Mouse (Mus musculus): ENCODE data around the gene Pex1.
"Not testable (repeated sequence)": the region's sequence is repeated elsewhere in the genome, so short reads cannot be mapped to it uniquely, and the experiment has no call there.

The Pex1 gene

GRCm38 (mm10) chr5:3644621-3645020 lies 48.8 kb downstream of the Pex1 start:
- no peak for DNase-seq (ENCODE audit: low read depth, low spot score)

GRCm38 (mm10) chr5:3645326-3645725 lies 49.5 kb downstream of the Pex1 start:
- no peak for DNase-seq (ENCODE audit: low read depth, low spot score)

- no peak for DNase-seq (ENCODE audit: low read depth, low spot score)
Observed at GRCm38 (mm10) chr5:3646539-3646938, 50.7 kb downstream of the Pex1 start.

- peak; percentile 30 for DNase-seq (ENCODE audit: low read depth, low spot score)
Observed at GRCm38 (mm10) chr5:3646991-3647707, 51.3 kb downstream of the Pex1 start.

- DNase-seq (ENCODE audit: low read depth, low spot score), result peak; percentile 81
Observed at GRCm38 (mm10) chr5:3647708-3648121, 51.8 kb downstream of the Pex1 start.

- no peak for DNase-seq (ENCODE audit: low read depth, low spot score)
Observed at GRCm38 (mm10) chr5:3648206-3648848, 52.5 kb downstream of the Pex1 start.

GRCm38 (mm10) chr5:3648849-3649210 lies 53.0 kb downstream of the Pex1 start:
- no peak for DNase-seq (ENCODE audit: low read depth, low spot score)

- no peak for DNase-seq (ENCODE audit: low read depth, low spot score)
Observed at GRCm38 (mm10) chr5:3650881-3651280, 55.0 kb downstream of the Pex1 start, which contains the start of gene Tmbim7. Gene Tmbim7 (plus strand): TSS chr5:3651181.

GRCm38 (mm10) chr5:3651621-3652020 lies 55.8 kb downstream of the Pex1 start:
- DNase-seq (ENCODE audit: low read depth, low spot score), result no peak

- not testable (repeated sequence) for DNase-seq (ENCODE audit: low read depth, low spot score)
Observed at GRCm38 (mm10) chr5:3652903-3653575, 57.2 kb downstream of the Pex1 start.

- no peak for DNase-seq (ENCODE audit: low read depth, low spot score)
Observed at GRCm38 (mm10) chr5:3653801-3654200, 57.9 kb downstream of the Pex1 start.

- no peak for DNase-seq (ENCODE audit: low read depth, low spot score)
Observed at GRCm38 (mm10) chr5:3657085-3657484, 61.2 kb downstream of the Pex1 start, which contains the start of gene Gatad1. Gene Gatad1 (minus strand): TSS chr5:3657185.

- DNase-seq (ENCODE audit: low read depth, low spot score), result no peak
Observed at GRCm38 (mm10) chr5:3665225-3665624, 69.4 kb downstream of the Pex1 start.

GRCm38 (mm10) chr5:3666585-3666984 lies 70.7 kb downstream of the Pex1 start:
- DNase-seq (ENCODE audit: low read depth, low spot score), result no peak

GRCm38 (mm10) chr5:3669938-3670554 lies 74.2 kb downstream of the Pex1 start:
- no peak for DNase-seq (ENCODE audit: low read depth, low spot score)
